Mouse (Mus musculus): ENCODE measurements at regions not wholly inside any gene's neighbourhood (a gene's known extent, or its start where the extent isn't known, plus 50 kb on each side); places are given as distances from the start of the nearest gene placed in this dataset.

DNA sequence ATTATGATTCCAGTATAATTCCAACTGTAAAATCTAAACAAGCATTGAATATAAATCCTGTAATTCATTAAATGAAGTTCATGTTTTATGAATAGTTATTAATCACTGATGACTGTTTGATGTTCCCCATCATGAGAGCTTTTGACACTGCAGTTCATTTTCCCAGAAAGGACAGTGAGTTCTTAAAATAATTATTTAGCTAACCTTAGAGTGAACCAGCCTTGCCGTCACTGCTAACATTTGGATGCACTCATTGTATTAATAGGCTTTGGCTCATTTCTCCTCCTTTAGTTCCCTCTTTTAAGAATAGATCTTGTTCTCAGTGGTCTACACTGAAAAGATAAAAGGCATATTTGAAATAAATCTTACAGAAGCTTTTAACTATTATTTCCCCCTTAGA is 64.8 kb upstream of the Tmx4 start:
- H3K79me2 ChIP-seq (replicated peaks; ENCODE audit: control insufficient read depth, extremely low read depth, insufficient read depth, poor library complexity, severe bottlenecking) = no peaks in the 10 kb centered on the region
- dilution Hi-C loops (cut with MboI; ENCODE audit: extremely low pct_ligation_motif_present, extremely low pct_unique_long_range_greater_than_20kb, low sequenced_read_pairs) = no loop called here
- peaks cover 2% of the 10 kb centered on the region for H3K9me3 ChIP-seq (replicated peaks; ENCODE audit: low read length)
- TF ChIP-seq KAT2A (IDR thresholded peaks at IDR 0.05; ENCODE audit: insufficient replicate concordance, low read length) (no peak), NRF1 (IDR thresholded peaks at IDR 0.05; ENCODE audit: low read depth, low read length) (no peak), NELFE (IDR thresholded peaks at IDR 0.05; ENCODE audit: low read depth, low read length) (no peak), JUND (conservative IDR thresholded peaks at IDR 0.05; ENCODE audit: low read depth, low read length) (no peak), USF2 (conservative IDR thresholded peaks at IDR 0.05; ENCODE audit: low read depth, low read length) (no peak), RCOR1 (conservative IDR thresholded peaks at IDR 0.05; ENCODE audit: low read depth, low read length) (no peak), MAFK (IDR thresholded peaks at IDR 0.05; ENCODE audit: insufficient replicate concordance, low read length) (no peak), ELF1 (IDR thresholded peaks at IDR 0.05; ENCODE audit: low read depth, low read length) (no peak), UBTF (IDR thresholded peaks at IDR 0.05; ENCODE audit: low read depth, low read length) (no peak), SIN3A (IDR thresholded peaks at IDR 0.05; ENCODE audit: low read length) (no peak), TCF12 (IDR thresholded peaks at IDR 0.05; ENCODE audit: low read depth, low read length) (no peak), HCFC1 (IDR thresholded peaks at IDR 0.05; ENCODE audit: low read depth, low read length) (no peak), MAZ (IDR thresholded peaks at IDR 0.05; ENCODE audit: low read depth, low read length) (no peak)
- H3K9ac ChIP-seq (ENCODE audit: insufficient read depth, low read depth) = no peak overlapping the region
- no peaks in the 10 kb centered on the region for H3K27me3 ChIP-seq (replicated peaks)
- in situ Hi-C loops (cut with MboI; ENCODE audit: low pct_ligation_motif_present, low pct_unique_long_range_greater_than_20kb, low sequenced_read_pairs) = no loop called here
- no peaks in the 10 kb centered on the region for H3K36me3 ChIP-seq (replicated peaks in 1 of 2; ENCODE audit: control insufficient read depth in 1 of 2, insufficient read depth in 1 of 2, low read length in 1 of 2)
- no peak overlapping the region for H3K27ac ChIP-seq (ENCODE audit: insufficient read depth, low read depth)
- H3K4me3 ChIP-seq (replicated peaks in 1 of 3; ENCODE audit: low read depth in 2 of 3, low read length in 2 of 3, poor library complexity in 1 of 3) = no peak overlapping the region
- H3K4me2 ChIP-seq (ENCODE audit: insufficient read depth, low read depth, poor library complexity, severe bottlenecking) = no peak overlapping the region
- DNase-seq (ENCODE audit: extremely low read depth) = no peak
- no peaks in the 10 kb centered on the region for H3K4me1 ChIP-seq (ENCODE audit: control insufficient read depth in 1 of 2, insufficient read depth in 2 of 2)

DNA sequence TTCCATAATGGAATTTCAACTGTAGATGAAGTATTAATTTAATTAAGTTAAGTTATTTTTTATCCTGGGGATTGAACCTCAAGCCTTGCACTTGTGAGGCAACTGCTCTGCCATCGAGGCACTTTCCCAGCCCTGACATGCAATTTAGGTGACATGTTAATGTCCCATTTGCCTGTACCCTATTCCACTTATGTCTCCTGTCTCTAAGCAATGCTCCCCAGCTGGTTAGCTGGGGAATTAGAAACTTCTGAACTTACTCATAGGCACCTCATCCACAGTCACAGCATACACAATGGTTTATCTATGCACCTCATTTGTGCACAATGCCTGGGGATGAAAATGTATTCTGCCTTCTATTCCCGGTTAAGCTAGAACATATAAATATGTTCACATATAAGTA is 59.1 kb upstream of the Tmx4 start:
- H3K4me2 ChIP-seq (ENCODE audit: insufficient read depth, low read depth, poor library complexity, severe bottlenecking) = no peak overlapping the region
- no peak overlapping the region for H3K4me3 ChIP-seq (replicated peaks in 1 of 3; ENCODE audit: low read depth in 2 of 3, low read length in 2 of 3, poor library complexity in 1 of 3)
- H3K27ac ChIP-seq (ENCODE audit: insufficient read depth, low read depth) = no peak overlapping the region
- no peaks in the 10 kb centered on the region for H3K27me3 ChIP-seq (replicated peaks)
- in situ Hi-C loops (cut with MboI; ENCODE audit: low pct_ligation_motif_present, low pct_unique_long_range_greater_than_20kb, low sequenced_read_pairs) (no loop called here), dilution Hi-C loops (cut with MboI; ENCODE audit: extremely low pct_ligation_motif_present, extremely low pct_unique_long_range_greater_than_20kb, low sequenced_read_pairs) (no loop called here)
- no peaks in the 10 kb centered on the region for H3K79me2 ChIP-seq (replicated peaks; ENCODE audit: control insufficient read depth, extremely low read depth, insufficient read depth, poor library complexity, severe bottlenecking)
- no peak for DNase-seq (ENCODE audit: extremely low read depth)
- H3K9me3 ChIP-seq (replicated peaks; ENCODE audit: low read length) = no peaks in the 10 kb centered on the region
- H3K36me3 ChIP-seq (replicated peaks in 1 of 2; ENCODE audit: control insufficient read depth in 1 of 2, insufficient read depth in 1 of 2, low read length in 1 of 2) = no peaks in the 10 kb centered on the region
- no peak overlapping the region for H3K9ac ChIP-seq (ENCODE audit: insufficient read depth, low read depth)
- H3K4me1 ChIP-seq (ENCODE audit: control insufficient read depth in 1 of 2, insufficient read depth in 2 of 2) = no peaks in the 10 kb centered on the region
- no peak for TF ChIP-seq NELFE (IDR thresholded peaks at IDR 0.05; ENCODE audit: low read depth, low read length)
- TF ChIP-seq ZC3H11A (IDR thresholded peaks at IDR 0.05; ENCODE audit: low read depth, low read length) = no peak
- TF ChIP-seq TBP (conservative IDR thresholded peaks at IDR 0.05; ENCODE audit: low read depth, low read length) = no peak
- no peak for TF ChIP-seq ETS1 (conservative IDR thresholded peaks at IDR 0.05; ENCODE audit: low read depth, low read length)
- no peak for TF ChIP-seq HCFC1 (IDR thresholded peaks at IDR 0.05; ENCODE audit: low read depth, low read length)
- TF ChIP-seq SIN3A (IDR thresholded peaks at IDR 0.05; ENCODE audit: low read length) = no peak
- no peak for TF ChIP-seq CHD2 (IDR thresholded peaks at IDR 0.05; ENCODE audit: low read length)
- no peak for TF ChIP-seq EP300 (IDR thresholded peaks at IDR 0.05; ENCODE audit: low read length)
- no peak for TF ChIP-seq BHLHE40 (IDR thresholded peaks at IDR 0.05; ENCODE audit: low read depth, low read length)
- no peak for TF ChIP-seq UBTF (IDR thresholded peaks at IDR 0.05; ENCODE audit: low read depth, low read length)
- no peak for TF ChIP-seq JUN (IDR thresholded peaks at IDR 0.05; ENCODE audit: insufficient read depth, low read depth, low read length)
- TF ChIP-seq IRF4 (IDR thresholded peaks at IDR 0.05; ENCODE audit: low read depth, low read length) = no peak
- no peak for TF ChIP-seq KAT2A (IDR thresholded peaks at IDR 0.05; ENCODE audit: insufficient replicate concordance, low read length)
- TF ChIP-seq RAD21 (IDR thresholded peaks at IDR 0.05; ENCODE audit: low read depth, low read length) = no peak
- TF ChIP-seq PAX5 (IDR thresholded peaks at IDR 0.05; ENCODE audit: low read length) = no peak
- TF ChIP-seq MYC (IDR thresholded peaks at IDR 0.05; ENCODE audit: low read depth, low read length) = no peak
